Mouse (Mus musculus) lung, postnatal 0 days (tissue): ENCODE data around the gene Zfand2b.

Experiments
- CTCF ChIP-seq: IDR thresholded peaks from 2 replicates; pipeline ENCODE4 v1.5.1; 2016; ENCODE audit warnings: antibody characterized with exemption, mild to moderate bottlenecking
- EP300 ChIP-seq: IDR thresholded peaks from 2 replicates; pipeline ENCODE4 v1.6.1; 2016; ENCODE audit warnings: antibody characterized with exemption, mild to moderate bottlenecking, control low read depth

GRCm38 (mm10) chr1:75141486-75142190 is 26.8 kb upstream of the Zfand2b start:
- TF ChIP-seq CTCF, result no peak
- no peak for TF ChIP-seq EP300
